Mouse (Mus musculus): ENCODE data around the gene Trmt10c. TPM values are rescaled to one million over a fixed set of nuclear protein-coding genes. Genes with fewer than 3 reads are reported as not detected.

Gene Trmt10c
- polyA plus RNA-seq, 1 experiment from 2014 or later, result 21.5 TPM

GRCm38 (mm10) chr16:56028722-56029551 lies 8.7 kb downstream of the Trmt10c start:
- peak; percentile 88 for ATAC-seq (ENCODE audit: low read depth)
- peak overlapping the region; percentile 84 for H3K27ac ChIP-seq (ENCODE audit: low read depth, low read length)
- peak overlapping the region; percentile 75 for H3K9ac ChIP-seq (replicated peaks; ENCODE audit: low read depth, low read length)
- under 1% methylated on average over 62 of the region's 62 CpGs for WGBS
- H3K9me3 ChIP-seq (ENCODE audit: control insufficient read depth, low read length), result no peaks in the 10 kb centered on the region
- peak overlapping the region; percentile 82 for H3K4me2 ChIP-seq (ENCODE audit: low read depth, low read length)
- peak overlapping the region; percentile 62 for H3K4me3 ChIP-seq (ENCODE audit: low read depth, low read length)
- H3K4me1 ChIP-seq (ENCODE audit: control insufficient read depth, insufficient read depth, low read length), result peaks cover 15% of the 10 kb centered on the region
- H3K27me3 ChIP-seq (ENCODE audit: control insufficient read depth, insufficient read depth, low read length), result no peaks in the 10 kb centered on the region
- H3K36me3 ChIP-seq (ENCODE audit: control insufficient read depth, insufficient read depth, low read length), result peaks cover 6% of the 10 kb centered on the region; the same call in 1 of the 2 replicates

GRCm38 (mm10) chr16:56027854-56028629 lies 9.6 kb downstream of the Trmt10c start:
- Histone ChIP-seq H3K4me2 (ENCODE audit: low read depth, low read length) (peak overlapping the region; percentile 82), H3K4me1 (ENCODE audit: control insufficient read depth, insufficient read depth, low read length) (peaks cover 15% of the 10 kb centered on the region), H3K9me3 (ENCODE audit: control insufficient read depth, low read length) (no peaks in the 10 kb centered on the region), H3K36me3 (ENCODE audit: control insufficient read depth, insufficient read depth, low read length) (0 out of 2 replicates have a peak, but pooled peaks cover 3% of the 10 kb centered on the region), H3K27me3 (ENCODE audit: control insufficient read depth, insufficient read depth, low read length) (no peaks in the 10 kb centered on the region), H3K9ac (replicated peaks; ENCODE audit: low read depth, low read length) (peak overlapping the region; percentile 75), H3K4me3 (ENCODE audit: low read depth, low read length) (peak overlapping the region; percentile 62), H3K27ac (ENCODE audit: low read depth, low read length) (no peak overlapping the region)
- ATAC-seq (ENCODE audit: low read depth), result no peak
- 51% methylated on average over 12 of the region's 12 CpGs for WGBS

GRCm38 (mm10) chr16:56019660-56020059 lies 18.0 kb downstream of the Trmt10c start:
- no peak overlapping the region for H3K9ac ChIP-seq (replicated peaks; ENCODE audit: low read depth, low read length)
- H3K4me3 ChIP-seq (ENCODE audit: low read depth, low read length), result no peak overlapping the region
- no peak for ATAC-seq (ENCODE audit: low read depth)
- no peaks in the 10 kb centered on the region for H3K4me1 ChIP-seq (ENCODE audit: control insufficient read depth, insufficient read depth, low read length)
- no peak overlapping the region for H3K4me2 ChIP-seq (ENCODE audit: low read depth, low read length)
- H3K27me3 ChIP-seq (ENCODE audit: control insufficient read depth, insufficient read depth, low read length), result no peaks in the 10 kb centered on the region
- H3K36me3 ChIP-seq (ENCODE audit: control insufficient read depth, insufficient read depth, low read length), result peaks cover 37% of the 10 kb centered on the region
- no peak overlapping the region for H3K27ac ChIP-seq (ENCODE audit: low read depth, low read length)
- no peaks in the 10 kb centered on the region for H3K9me3 ChIP-seq (ENCODE audit: control insufficient read depth, low read length)
- WGBS, result 97% methylated on average over 7 of the region's 7 CpGs

GRCm38 (mm10) chr16:56014076-56014475 lies 23.5 kb downstream of the Trmt10c start:
- Histone ChIP-seq H3K27ac (ENCODE audit: low read depth, low read length) (no peak overlapping the region), H3K9ac (replicated peaks; ENCODE audit: low read depth, low read length) (no peak overlapping the region), H3K4me2 (ENCODE audit: low read depth, low read length) (no peak overlapping the region), H3K9me3 (ENCODE audit: control insufficient read depth, low read length) (no peaks in the 10 kb centered on the region), H3K27me3 (ENCODE audit: control insufficient read depth, insufficient read depth, low read length) (no peaks in the 10 kb centered on the region), H3K4me3 (ENCODE audit: low read depth, low read length) (no peak overlapping the region), H3K4me1 (ENCODE audit: control insufficient read depth, insufficient read depth, low read length) (no peaks in the 10 kb centered on the region), H3K36me3 (ENCODE audit: control insufficient read depth, insufficient read depth, low read length) (peaks cover 24% of the 10 kb centered on the region)
- WGBS, result 87% methylated on average over 7 of the region's 7 CpGs
- no peak for ATAC-seq (ENCODE audit: low read depth)

GRCm38 (mm10) chr16:56012789-56013743 lies 24.6 kb downstream of the Trmt10c start:
- no peak overlapping the region for H3K4me2 ChIP-seq (ENCODE audit: low read depth, low read length)
- no peaks in the 10 kb centered on the region for H3K4me1 ChIP-seq (ENCODE audit: control insufficient read depth, insufficient read depth, low read length)
- no peaks in the 10 kb centered on the region for H3K9me3 ChIP-seq (ENCODE audit: control insufficient read depth, low read length)
- H3K36me3 ChIP-seq (ENCODE audit: control insufficient read depth, insufficient read depth, low read length), result peaks cover 15% of the 10 kb centered on the region
- ATAC-seq (ENCODE audit: low read depth), result no peak; the same call in 1 of the 2 replicates
- H3K9ac ChIP-seq (replicated peaks; ENCODE audit: low read depth, low read length), result no peak overlapping the region
- no peak overlapping the region for H3K4me3 ChIP-seq (ENCODE audit: low read depth, low read length)
- no peaks in the 10 kb centered on the region for H3K27me3 ChIP-seq (ENCODE audit: control insufficient read depth, insufficient read depth, low read length)
- 90% methylated on average over 10 of the region's 10 CpGs for WGBS
- H3K27ac ChIP-seq (ENCODE audit: low read depth, low read length), result no peak overlapping the region

GRCm38 (mm10) chr16:56008862-56009261 lies 28.8 kb downstream of the Trmt10c start:
- 97% methylated on average over 1 of the region's 1 CpGs for WGBS
- Histone ChIP-seq H3K27me3 (ENCODE audit: control insufficient read depth, insufficient read depth, low read length) (no peaks in the 10 kb centered on the region), H3K4me1 (ENCODE audit: control insufficient read depth, insufficient read depth, low read length) (no peaks in the 10 kb centered on the region), H3K27ac (ENCODE audit: low read depth, low read length) (no peak overlapping the region), H3K4me3 (ENCODE audit: low read depth, low read length) (no peak overlapping the region), H3K36me3 (ENCODE audit: control insufficient read depth, insufficient read depth, low read length) (peaks cover 24% of the 10 kb centered on the region), H3K9ac (replicated peaks; ENCODE audit: low read depth, low read length) (no peak overlapping the region), H3K9me3 (ENCODE audit: control insufficient read depth, low read length) (no peaks in the 10 kb centered on the region), H3K4me2 (ENCODE audit: low read depth, low read length) (no peak overlapping the region)
- ATAC-seq (ENCODE audit: low read depth), result no peak

- H3K27ac ChIP-seq (ENCODE audit: low read depth, low read length), result no peak overlapping the region
- H3K4me1 ChIP-seq (ENCODE audit: control insufficient read depth, insufficient read depth, low read length), result no peaks in the 10 kb centered on the region
- H3K4me3 ChIP-seq (ENCODE audit: low read depth, low read length), result no peak overlapping the region
- H3K9me3 ChIP-seq (ENCODE audit: control insufficient read depth, low read length), result no peaks in the 10 kb centered on the region
- no peak overlapping the region for H3K4me2 ChIP-seq (ENCODE audit: low read depth, low read length)
- ATAC-seq (ENCODE audit: low read depth), result no peak
- no peak overlapping the region for H3K9ac ChIP-seq (replicated peaks; ENCODE audit: low read depth, low read length)
- H3K36me3 ChIP-seq (ENCODE audit: control insufficient read depth, insufficient read depth, low read length), result peaks cover 31% of the 10 kb centered on the region
- WGBS, result 96% methylated on average over 11 of the region's 11 CpGs
- no peaks in the 10 kb centered on the region for H3K27me3 ChIP-seq (ENCODE audit: control insufficient read depth, insufficient read depth, low read length)
These were observed 30.8 kb downstream of the Trmt10c start for GRCm38 (mm10) chr16:56006798-56007197.

GRCm38 (mm10) chr16:55994235-55994634 lies 43.4 kb downstream of the Trmt10c start:
- no peak for ATAC-seq (ENCODE audit: low read depth)
- no peak overlapping the region for H3K9ac ChIP-seq (replicated peaks; ENCODE audit: low read depth, low read length)
- H3K27ac ChIP-seq (ENCODE audit: low read depth, low read length), result no peak overlapping the region
- no peaks in the 10 kb centered on the region for H3K9me3 ChIP-seq (ENCODE audit: control insufficient read depth, low read length)
- no peak overlapping the region for H3K4me3 ChIP-seq (ENCODE audit: low read depth, low read length)
- H3K4me1 ChIP-seq (ENCODE audit: control insufficient read depth, insufficient read depth, low read length), result no peaks in the 10 kb centered on the region
- H3K4me2 ChIP-seq (ENCODE audit: low read depth, low read length), result no peak overlapping the region
- H3K27me3 ChIP-seq (ENCODE audit: control insufficient read depth, insufficient read depth, low read length), result no peaks in the 10 kb centered on the region
- WGBS, result 98% methylated on average over 2 of the region's 2 CpGs
- H3K36me3 ChIP-seq (ENCODE audit: control insufficient read depth, insufficient read depth, low read length), result peaks cover 44% of the 10 kb centered on the region
